Mouse (Mus musculus): ENCODE measurements around the gene B4galt3. TPM values are rescaled to one million over a fixed set of nuclear protein-coding genes. Genes with fewer than 3 reads are reported as not detected.
"Not testable (repeated sequence)": the region's sequence is repeated elsewhere in the genome, so short reads cannot be mapped to it uniquely, and the experiment has no call there.

Gene B4galt3
- total RNA-seq, 2 experiments from 2014 or later = 30.5 to 37.8 TPM

GRCm38 (mm10) chr1:171282086-171282805 is 12.1 kb downstream of the B4galt3 start:
- no peak for DNase-seq (ENCODE audit: low spot score in 2 of 2)

GRCm38 (mm10) chr1:171283188-171284160 is 13.3 kb downstream of the B4galt3 start:
- no peak for DNase-seq (ENCODE audit: low spot score in 2 of 2)

DNA sequence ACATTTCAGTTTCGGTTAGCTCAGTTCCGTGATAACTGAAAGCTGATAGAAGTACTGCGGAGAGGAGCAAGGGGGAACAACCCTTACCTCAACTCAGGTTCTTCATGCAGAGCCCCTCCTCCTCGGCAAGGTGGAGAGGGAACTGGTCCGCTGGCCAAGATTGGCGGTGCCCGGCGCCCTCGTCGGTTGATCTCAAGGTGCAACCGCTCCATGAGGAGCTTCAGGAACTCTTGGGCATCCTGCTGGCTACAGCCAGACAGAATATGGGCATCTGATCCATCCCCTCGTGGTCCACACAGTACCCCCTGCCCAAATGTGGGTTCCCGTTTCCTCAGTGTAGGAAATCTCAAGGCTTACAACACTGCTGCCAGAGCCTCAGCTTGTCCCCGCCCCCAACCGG is 14.4 kb downstream of the B4galt3 start:
- no peak for DNase-seq (ENCODE audit: low spot score in 2 of 2)

- no peak for DNase-seq (ENCODE audit: low spot score in 2 of 2)
Measured at GRCm38 (mm10) chr1:171285096-171285892, 15.2 kb downstream of the B4galt3 start.

DNA sequence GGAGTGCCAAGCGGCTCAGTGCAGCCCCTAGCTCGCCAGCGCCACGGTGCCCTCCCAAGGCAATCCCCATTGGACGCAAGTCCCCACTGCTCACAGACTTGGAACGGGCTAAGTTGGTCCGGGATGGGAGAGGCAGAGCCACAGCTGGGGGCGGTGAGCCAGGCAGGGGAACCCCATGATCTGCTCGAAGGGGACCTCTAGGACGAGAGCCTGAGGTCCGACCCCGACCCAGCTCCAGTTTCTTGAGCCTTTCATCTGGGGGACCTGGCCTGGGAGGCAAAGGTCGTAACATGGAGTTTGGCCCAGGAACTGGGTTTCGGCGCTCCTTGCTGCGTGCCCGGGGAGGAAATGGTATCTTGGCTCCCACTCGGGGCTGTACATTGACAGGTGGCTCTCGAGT is 16.4 kb downstream of the B4galt3 start:
- no peak for DNase-seq (ENCODE audit: low spot score in 2 of 2)

- peak; percentile 89 to 93 for DNase-seq (ENCODE audit: low spot score in 2 of 2)
Measured at GRCm38 (mm10) chr1:171287136-171288081, 17.3 kb downstream of the B4galt3 start, which contains the start of gene Usp21. Gene Usp21, minus strand, starts transcription at chr1:171287991.

DNA sequence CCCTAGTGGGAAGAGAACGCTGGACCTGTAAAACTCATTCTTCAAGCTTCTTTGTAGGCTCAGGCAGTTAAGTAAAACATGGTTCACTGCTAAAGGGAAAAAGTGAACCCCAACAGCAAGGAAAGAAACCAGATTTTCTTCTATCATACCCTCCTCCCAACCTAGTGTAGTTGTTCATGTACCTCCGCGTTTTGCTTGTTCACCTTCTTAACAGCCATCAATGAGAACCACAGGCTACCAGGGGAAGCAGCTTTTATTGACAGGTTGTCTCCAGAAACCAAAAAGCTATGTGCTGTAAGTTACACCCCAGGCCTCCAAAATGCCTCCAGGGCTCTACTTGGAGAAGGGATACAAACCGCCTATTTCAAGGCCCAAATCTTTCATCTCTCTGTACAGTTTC is 18.2 kb downstream of the B4galt3 start:
- DNase-seq (ENCODE audit: low spot score in 2 of 2) = no peak

- no peak for DNase-seq (ENCODE audit: low spot score in 2 of 2)
Measured at GRCm38 (mm10) chr1:171293351-171293750, 23.2 kb downstream of the B4galt3 start.

DNA sequence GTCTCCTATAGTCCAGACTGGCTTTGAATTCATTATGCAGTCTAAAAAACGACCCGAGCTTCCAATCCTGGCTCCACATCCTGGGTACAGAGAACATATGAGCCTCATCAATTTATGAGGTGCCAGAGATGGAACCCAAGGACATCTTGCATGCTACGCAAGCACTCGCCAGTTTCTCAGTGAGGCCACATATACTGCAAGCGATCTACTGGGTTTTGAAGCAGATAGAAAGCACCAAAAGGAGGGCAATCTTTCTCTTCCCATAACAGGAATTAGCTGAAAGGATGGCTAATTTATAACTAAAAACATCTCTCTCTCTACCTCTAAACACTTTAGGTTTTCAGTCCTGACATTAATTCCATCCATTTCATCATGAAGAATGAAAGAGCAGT is 23.8 kb downstream of the B4galt3 start:
- no peak for DNase-seq (ENCODE audit: low spot score in 2 of 2)

DNA sequence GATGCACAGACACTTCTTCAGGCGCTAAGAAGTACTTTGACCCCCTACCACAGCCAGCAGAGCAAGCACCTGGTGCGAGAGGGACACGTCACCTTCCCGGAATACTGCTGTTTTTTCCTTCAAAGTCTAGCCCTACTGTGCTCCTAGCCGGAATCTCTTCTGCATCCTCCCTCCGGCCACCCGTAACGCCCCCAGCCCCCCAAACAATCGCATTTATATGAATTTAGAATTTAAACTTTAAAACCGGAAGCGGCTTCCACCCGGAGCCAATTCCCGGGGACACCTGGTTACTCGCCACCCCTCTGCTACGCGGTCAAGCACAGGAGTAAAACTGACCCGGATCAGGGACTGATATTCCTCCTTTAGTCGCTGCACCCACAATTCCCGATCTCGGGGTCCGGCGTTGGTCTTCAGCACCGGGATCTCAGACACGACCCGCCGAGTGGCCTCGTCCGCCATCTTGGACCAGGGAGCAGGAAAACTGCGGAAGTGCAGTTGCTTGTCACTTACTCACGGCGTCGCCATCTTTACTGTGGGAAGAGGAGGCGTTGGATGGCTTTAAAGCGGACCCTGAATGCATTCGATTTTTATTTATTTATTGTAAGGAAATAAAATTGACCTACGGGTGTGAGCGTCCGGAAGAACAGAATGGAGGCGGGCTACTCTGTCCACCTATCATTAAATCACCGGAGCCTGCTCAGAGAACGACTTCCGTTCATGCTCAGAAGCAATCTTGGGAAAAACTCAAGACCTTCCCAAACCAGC is 24.4 kb downstream of the B4galt3 start, which contains the start of gene Ufc1:
Gene Ufc1 (minus strand): TSS at position 727 of the 765 bp plus-strand sequence.
- peak; percentile 69 to 81 for DNase-seq (ENCODE audit: low spot score in 2 of 2)

GRCm38 (mm10) chr1:171295063-171295402 is 24.9 kb downstream of the B4galt3 start:
- DNase-seq (ENCODE audit: low spot score in 2 of 2) = no peak

GRCm38 (mm10) chr1:171298226-171298625 is 28.1 kb downstream of the B4galt3 start:
- DNase-seq (ENCODE audit: low spot score in 2 of 2) = no peak

DNA sequence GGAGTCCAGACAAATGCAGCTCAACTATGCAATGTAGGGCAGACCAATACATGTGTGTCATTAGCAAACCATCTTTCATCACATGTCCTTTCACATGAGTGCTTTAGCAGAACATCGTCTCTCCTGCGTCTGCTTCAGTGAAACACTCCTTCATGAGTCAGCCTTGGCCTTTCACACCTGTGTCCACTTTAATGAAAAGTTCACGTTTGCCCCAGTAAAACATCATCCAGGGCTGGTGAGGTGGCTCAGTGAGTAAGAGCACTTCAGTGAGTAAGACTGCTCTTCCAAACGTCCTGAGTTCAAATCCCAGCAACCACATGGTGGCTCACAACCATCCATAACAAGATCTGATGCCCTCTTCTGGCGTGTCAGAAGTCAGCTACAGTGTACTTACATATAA is 36.0 kb downstream of the B4galt3 start:
- not testable (repeated sequence) for DNase-seq (ENCODE audit: low spot score in 2 of 2)

GRCm38 (mm10) chr1:171309321-171309720 is 39.2 kb downstream of the B4galt3 start:
- DNase-seq (ENCODE audit: low spot score in 2 of 2) = no peak

DNA sequence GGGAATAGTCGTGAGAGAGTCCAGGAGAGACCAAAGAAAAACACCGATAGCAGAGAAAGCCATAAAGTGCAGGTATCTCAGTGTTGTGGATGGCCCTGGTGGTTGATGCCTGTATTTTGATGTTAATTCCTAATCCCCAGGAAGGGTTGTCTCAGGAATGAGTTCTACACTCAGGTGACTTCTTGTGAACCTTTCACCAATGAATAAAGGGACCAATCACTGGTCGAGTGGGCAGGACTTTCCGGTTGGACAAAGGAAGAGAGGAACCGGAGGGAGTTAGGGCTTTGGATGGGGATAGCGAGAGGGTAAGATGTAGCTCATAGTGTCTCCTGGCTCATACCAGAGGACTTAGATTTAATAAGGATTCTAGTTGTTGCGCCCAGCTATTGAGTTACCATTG is 49.6 kb downstream of the B4galt3 start:
- DNase-seq (ENCODE audit: low spot score in 2 of 2) = no peak

- no peak for DNase-seq (ENCODE audit: low spot score in 2 of 2)
Measured at GRCm38 (mm10) chr1:171320151-171320550, 50.0 kb downstream of the B4galt3 start.

DNA sequence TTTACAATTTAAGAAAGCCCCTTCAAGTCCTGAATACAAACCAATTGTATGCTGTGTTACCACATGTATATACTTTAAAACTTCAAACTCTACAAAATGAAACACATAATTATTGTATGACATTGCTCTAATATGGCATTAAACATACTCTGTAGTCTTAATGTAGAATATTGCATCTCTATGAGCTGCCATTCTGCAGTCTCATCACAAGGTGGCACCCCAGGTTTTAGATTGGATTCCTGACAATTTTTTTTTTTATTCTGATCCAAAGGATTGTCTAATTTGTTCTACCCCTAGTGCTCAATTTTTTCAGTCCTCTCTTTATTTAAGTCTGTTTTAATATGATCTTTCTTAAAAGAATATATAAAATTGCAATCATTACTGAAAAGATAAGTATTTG is 51.3 kb downstream of the B4galt3 start:
- no peak for DNase-seq (ENCODE audit: low spot score in 2 of 2)

GRCm38 (mm10) chr1:171322012-171322411 is 51.9 kb downstream of the B4galt3 start:
- DNase-seq (ENCODE audit: low spot score in 2 of 2) = no peak

DNA sequence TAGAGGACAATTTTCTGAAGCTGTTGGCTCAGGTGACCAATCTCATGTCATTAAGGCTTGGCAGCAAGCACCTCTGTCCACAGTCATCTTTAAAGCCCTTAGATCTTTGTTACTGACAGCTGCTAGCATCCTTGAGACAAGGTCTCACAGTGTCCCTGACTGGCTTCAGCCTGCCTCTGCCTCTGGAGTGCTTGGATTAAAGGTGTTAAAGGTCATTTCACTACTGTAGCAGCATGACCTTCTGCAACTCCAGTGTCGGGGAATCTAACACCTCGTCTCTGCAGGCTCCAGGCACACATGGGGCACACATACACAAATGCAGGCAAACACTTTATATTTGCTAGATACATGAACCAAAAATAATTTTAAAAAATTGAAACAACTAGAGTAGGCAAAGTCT is 55.4 kb downstream of the B4galt3 start:
- no peak for DNase-seq (ENCODE audit: low spot score in 2 of 2)
